Mouse (Mus musculus): ENCODE data around the gene E130114P18Rik.
A peak's percentile ranks its signal among the peaks of the same experiment; 100 is the strongest.

Gene E130114P18Rik

GRCm38 (mm10) chr4:97805255-97805654 is 27.4 kb upstream of the E130114P18Rik start:
- DNase-seq (ENCODE audit: extremely low spot score, low spot score) = no peak

- no peak for DNase-seq (ENCODE audit: extremely low spot score, low spot score)
These were observed 26.8 kb upstream of the E130114P18Rik start for GRCm38 (mm10) chr4:97804638-97805037.

GRCm38 (mm10) chr4:97803791-97804190 is 25.9 kb upstream of the E130114P18Rik start:
- DNase-seq (ENCODE audit: extremely low spot score, low spot score) = no peak

- DNase-seq (ENCODE audit: extremely low spot score, low spot score) = no peak
These were observed 18.6 kb upstream of the E130114P18Rik start for GRCm38 (mm10) chr4:97796505-97796904.

- no peak for DNase-seq (ENCODE audit: extremely low spot score, low spot score)
These were observed 18.1 kb upstream of the E130114P18Rik start for GRCm38 (mm10) chr4:97795957-97796356.

GRCm38 (mm10) chr4:97794865-97795264 is 17.0 kb upstream of the E130114P18Rik start:
- no peak for DNase-seq (ENCODE audit: extremely low spot score, low spot score)

- DNase-seq (ENCODE audit: extremely low spot score, low spot score) = no peak
These were observed 16.1 kb upstream of the E130114P18Rik start for GRCm38 (mm10) chr4:97793931-97794330.

- DNase-seq (ENCODE audit: extremely low spot score, low spot score) = no peak
These were observed 10.7 kb upstream of the E130114P18Rik start for GRCm38 (mm10) chr4:97788537-97788936.

GRCm38 (mm10) chr4:97787515-97787914 is 9.6 kb upstream of the E130114P18Rik start:
- no peak for DNase-seq (ENCODE audit: extremely low spot score, low spot score)

GRCm38 (mm10) chr4:97786571-97786970 is 8.7 kb upstream of the E130114P18Rik start:
- DNase-seq (ENCODE audit: extremely low spot score, low spot score) = no peak

- DNase-seq (ENCODE audit: extremely low spot score, low spot score) = no peak
These were observed 7.8 kb upstream of the E130114P18Rik start for GRCm38 (mm10) chr4:97785547-97786271.

- no peak for DNase-seq (ENCODE audit: extremely low spot score, low spot score)
These were observed 6.4 kb upstream of the E130114P18Rik start for GRCm38 (mm10) chr4:97784236-97784635.

GRCm38 (mm10) chr4:97783073-97783879 is 5.4 kb upstream of the E130114P18Rik start:
- DNase-seq (ENCODE audit: extremely low spot score, low spot score) = no peak

- no peak for DNase-seq (ENCODE audit: extremely low spot score, low spot score)
These were observed 4.6 kb upstream of the E130114P18Rik start for GRCm38 (mm10) chr4:97782497-97782896.

GRCm38 (mm10) chr4:97782069-97782468 is 4.2 kb upstream of the E130114P18Rik start:
- no peak for DNase-seq (ENCODE audit: extremely low spot score, low spot score)

GRCm38 (mm10) chr4:97780666-97781435 is 3.0 kb upstream of the E130114P18Rik start:
- no peak for DNase-seq (ENCODE audit: extremely low spot score, low spot score)

- no peak for DNase-seq (ENCODE audit: extremely low spot score, low spot score)
These were observed 2.1 kb upstream of the E130114P18Rik start for GRCm38 (mm10) chr4:97780024-97780423.

GRCm38 (mm10) chr4:97779003-97779930 is 1.4 kb upstream of the E130114P18Rik start:
- peak; percentile 42 for DNase-seq (ENCODE audit: extremely low spot score, low spot score)

- DNase-seq (ENCODE audit: extremely low spot score, low spot score) = peak; percentile 76
These were observed 529 bp upstream of the E130114P18Rik start for GRCm38 (mm10) chr4:97778211-97779002.

Data from neural tube, embryonic 10.5 days (tissue).